Mouse (Mus musculus): ENCODE measurements around the gene Fbxl7. TPM values are rescaled to one million over a fixed set of nuclear protein-coding genes. Genes with fewer than 3 reads are reported as not detected.
A peak's percentile ranks its signal among the peaks of the same experiment; 100 is the strongest.

The Fbxl7 gene
- polyA plus RNA-seq, 1 experiment from 2014 or later: 24.1 TPM

- Histone ChIP-seq H3K36me3 (ENCODE audit: control insufficient read depth, insufficient read depth, low read length) (no peaks in the 10 kb centered on the region), H3K9me3 (ENCODE audit: control insufficient read depth, low read length) (no peaks in the 10 kb centered on the region), H3K4me3 (ENCODE audit: low read length) (no peak overlapping the region), H3K27ac (ENCODE audit: low read depth, low read length) (no peak overlapping the region), H3K9ac (ENCODE audit: low read depth, low read length) (no peak overlapping the region), H3K4me2 (replicated peaks; ENCODE audit: low read depth, low read length) (no peak overlapping the region), H3K4me1 (ENCODE audit: control insufficient read depth, insufficient read depth, low read length) (0 out of 2 replicates have a peak, but pooled peaks cover 5% of the 10 kb centered on the region), H3K27me3 (ENCODE audit: control insufficient read depth, insufficient read depth, low read length) (no peaks in the 10 kb centered on the region)
- no peak for ATAC-seq (ENCODE audit: low FRiP score, low TSS enrichment)
- WGBS: 38% methylated on average over 2 of the region's 2 CpGs
Observed at GRCm38 (mm10) chr15:26795937-26796336, 99.4 kb downstream of the Fbxl7 start.

- Histone ChIP-seq H3K9me3 (ENCODE audit: control insufficient read depth, low read length) (no peaks in the 10 kb centered on the region), H3K27me3 (ENCODE audit: control insufficient read depth, insufficient read depth, low read length) (no peaks in the 10 kb centered on the region), H3K36me3 (ENCODE audit: control insufficient read depth, insufficient read depth, low read length) (no peaks in the 10 kb centered on the region), H3K4me1 (ENCODE audit: control insufficient read depth, insufficient read depth, low read length) (0 out of 2 replicates have a peak, but pooled peaks cover 5% of the 10 kb centered on the region), H3K27ac (ENCODE audit: low read depth, low read length) (no peak overlapping the region), H3K4me2 (replicated peaks; ENCODE audit: low read depth, low read length) (no peak overlapping the region), H3K9ac (ENCODE audit: low read depth, low read length) (no peak overlapping the region), H3K4me3 (ENCODE audit: low read length) (no peak overlapping the region)
- 0 out of 2 replicates have a peak, but pooled peaks have one; percentile 49 for ATAC-seq (ENCODE audit: low FRiP score, low TSS enrichment)
- 24% methylated on average over 6 of the region's 6 CpGs for WGBS
Observed at GRCm38 (mm10) chr15:26795518-26795917, 99.9 kb downstream of the Fbxl7 start.

- Histone ChIP-seq H3K4me2 (replicated peaks; ENCODE audit: low read depth, low read length) (no peak overlapping the region), H3K36me3 (ENCODE audit: control insufficient read depth, insufficient read depth, low read length) (no peaks in the 10 kb centered on the region), H3K9me3 (ENCODE audit: control insufficient read depth, low read length) (no peaks in the 10 kb centered on the region), H3K27me3 (ENCODE audit: control insufficient read depth, insufficient read depth, low read length) (no peaks in the 10 kb centered on the region), H3K27ac (ENCODE audit: low read depth, low read length) (no peak overlapping the region), H3K4me3 (ENCODE audit: low read length) (no peak overlapping the region), H3K4me1 (ENCODE audit: control insufficient read depth, insufficient read depth, low read length) (no peaks in the 10 kb centered on the region), H3K9ac (ENCODE audit: low read depth, low read length) (no peak overlapping the region)
- ATAC-seq (ENCODE audit: low FRiP score, low TSS enrichment): no peak
- WGBS: 86% methylated on average over 6 of the region's 6 CpGs
Observed at GRCm38 (mm10) chr15:26787148-26787547, 108.2 kb downstream of the Fbxl7 start.

- H3K27ac ChIP-seq (ENCODE audit: low read depth, low read length): no peak overlapping the region
- no peak overlapping the region for H3K4me2 ChIP-seq (replicated peaks; ENCODE audit: low read depth, low read length)
- WGBS: 93% methylated on average over 3 of the region's 3 CpGs
- H3K36me3 ChIP-seq (ENCODE audit: control insufficient read depth, insufficient read depth, low read length): no peaks in the 10 kb centered on the region
- no peaks in the 10 kb centered on the region for H3K9me3 ChIP-seq (ENCODE audit: control insufficient read depth, low read length)
- no peak overlapping the region for H3K9ac ChIP-seq (ENCODE audit: low read depth, low read length)
- H3K4me3 ChIP-seq (ENCODE audit: low read length): no peak overlapping the region
- no peak for ATAC-seq (ENCODE audit: low FRiP score, low TSS enrichment)
- no peaks in the 10 kb centered on the region for H3K27me3 ChIP-seq (ENCODE audit: control insufficient read depth, insufficient read depth, low read length)
- no peaks in the 10 kb centered on the region for H3K4me1 ChIP-seq (ENCODE audit: control insufficient read depth, insufficient read depth, low read length)
Observed at GRCm38 (mm10) chr15:26780557-26780956, 114.8 kb downstream of the Fbxl7 start.

GRCm38 (mm10) chr15:26779129-26779528 lies 116.3 kb downstream of the Fbxl7 start:
- H3K27me3 ChIP-seq (ENCODE audit: control insufficient read depth, insufficient read depth, low read length): no peaks in the 10 kb centered on the region
- ATAC-seq (ENCODE audit: low FRiP score, low TSS enrichment): no peak
- no peaks in the 10 kb centered on the region for H3K36me3 ChIP-seq (ENCODE audit: control insufficient read depth, insufficient read depth, low read length)
- no peak overlapping the region for H3K27ac ChIP-seq (ENCODE audit: low read depth, low read length)
- 65% methylated on average over 4 of the region's 4 CpGs for WGBS
- H3K4me1 ChIP-seq (ENCODE audit: control insufficient read depth, insufficient read depth, low read length): no peaks in the 10 kb centered on the region
- no peak overlapping the region for H3K9ac ChIP-seq (ENCODE audit: low read depth, low read length)
- H3K4me2 ChIP-seq (replicated peaks; ENCODE audit: low read depth, low read length): no peak overlapping the region
- no peak overlapping the region for H3K4me3 ChIP-seq (ENCODE audit: low read length)
- H3K9me3 ChIP-seq (ENCODE audit: control insufficient read depth, low read length): no peaks in the 10 kb centered on the region

GRCm38 (mm10) chr15:26775720-26776119 lies 119.7 kb downstream of the Fbxl7 start:
- ATAC-seq (ENCODE audit: low FRiP score, low TSS enrichment): no peak

GRCm38 (mm10) chr15:26774895-26775294 lies 120.5 kb downstream of the Fbxl7 start:
- Histone ChIP-seq H3K27me3 (ENCODE audit: control insufficient read depth, insufficient read depth, low read length) (no peaks in the 10 kb centered on the region), H3K9me3 (ENCODE audit: control insufficient read depth, low read length) (no peaks in the 10 kb centered on the region), H3K4me2 (replicated peaks; ENCODE audit: low read depth, low read length) (no peak overlapping the region), H3K4me3 (ENCODE audit: low read length) (no peak overlapping the region), H3K9ac (ENCODE audit: low read depth, low read length) (no peak overlapping the region), H3K36me3 (ENCODE audit: control insufficient read depth, insufficient read depth, low read length) (no peaks in the 10 kb centered on the region), H3K27ac (ENCODE audit: low read depth, low read length) (no peak overlapping the region), H3K4me1 (ENCODE audit: control insufficient read depth, insufficient read depth, low read length) (no peaks in the 10 kb centered on the region)
- 94% methylated on average over 2 of the region's 2 CpGs for WGBS
- no peak for ATAC-seq (ENCODE audit: low FRiP score, low TSS enrichment)

More at GRCm38 (mm10) chr15:26775720-26776119, 119.7 kb downstream of the Fbxl7 start:
- Histone ChIP-seq H3K4me1 (ENCODE audit: control insufficient read depth, insufficient read depth, low read length) (no peaks in the 10 kb centered on the region), H3K36me3 (ENCODE audit: control insufficient read depth, insufficient read depth, low read length) (no peaks in the 10 kb centered on the region), H3K9ac (ENCODE audit: low read depth, low read length) (no peak overlapping the region), H3K4me3 (ENCODE audit: low read length) (no peak overlapping the region), H3K4me2 (replicated peaks; ENCODE audit: low read depth, low read length) (no peak overlapping the region), H3K27me3 (ENCODE audit: control insufficient read depth, insufficient read depth, low read length) (no peaks in the 10 kb centered on the region), H3K9me3 (ENCODE audit: control insufficient read depth, low read length) (no peaks in the 10 kb centered on the region), H3K27ac (ENCODE audit: low read depth, low read length) (no peak overlapping the region)

GRCm38 (mm10) chr15:26761651-26762050 lies 133.7 kb downstream of the Fbxl7 start:
- Histone ChIP-seq H3K4me3 (ENCODE audit: low read length) (no peak overlapping the region), H3K27me3 (ENCODE audit: control insufficient read depth, insufficient read depth, low read length) (no peaks in the 10 kb centered on the region), H3K4me1 (ENCODE audit: control insufficient read depth, insufficient read depth, low read length) (no peaks in the 10 kb centered on the region), H3K36me3 (ENCODE audit: control insufficient read depth, insufficient read depth, low read length) (no peaks in the 10 kb centered on the region), H3K9me3 (ENCODE audit: control insufficient read depth, low read length) (no peaks in the 10 kb centered on the region), H3K4me2 (replicated peaks; ENCODE audit: low read depth, low read length) (no peak overlapping the region), H3K27ac (ENCODE audit: low read depth, low read length) (no peak overlapping the region), H3K9ac (ENCODE audit: low read depth, low read length) (no peak overlapping the region)
- 72% methylated on average over 4 of the region's 4 CpGs for WGBS
- no peak for ATAC-seq (ENCODE audit: low FRiP score, low TSS enrichment)

GRCm38 (mm10) chr15:26748484-26748883 lies 146.9 kb downstream of the Fbxl7 start:
- H3K36me3 ChIP-seq (ENCODE audit: control insufficient read depth, insufficient read depth, low read length): no peaks in the 10 kb centered on the region
- H3K27me3 ChIP-seq (ENCODE audit: control insufficient read depth, insufficient read depth, low read length): no peaks in the 10 kb centered on the region
- 93% methylated on average over 3 of the region's 3 CpGs for WGBS
- no peak overlapping the region for H3K4me3 ChIP-seq (ENCODE audit: low read length)
- H3K27ac ChIP-seq (ENCODE audit: low read depth, low read length): no peak overlapping the region
- no peak overlapping the region for H3K4me2 ChIP-seq (replicated peaks; ENCODE audit: low read depth, low read length)
- H3K9me3 ChIP-seq (ENCODE audit: control insufficient read depth, low read length): no peaks in the 10 kb centered on the region
- H3K9ac ChIP-seq (ENCODE audit: low read depth, low read length): no peak overlapping the region
- no peaks in the 10 kb centered on the region for H3K4me1 ChIP-seq (ENCODE audit: control insufficient read depth, insufficient read depth, low read length)
- ATAC-seq (ENCODE audit: low FRiP score, low TSS enrichment): no peak

Data from kidney, embryonic 14.5 days (tissue).